Mouse (Mus musculus) liver, postnatal 0 days (tissue): Measurements from ENCODE around the gene Arhgap15. TPM values are rescaled to one million over a fixed set of nuclear protein-coding genes. Genes with fewer than 3 reads are reported as not detected.

Experiments
- ATAC-seq: fragments of 200-750 bp; cut with Nextera tagmentation; 2 replicates; pipeline ENCODE4 v1.8.0; 2017; ENCODE audit warnings: mild to moderate bottlenecking, moderate library complexity
- DNase-seq: peaks from one replicate; pipeline ENCODE4 v3.0.0-alpha.2; 2016
- H3K27ac ChIP-seq: fragments of 300-500 bp; sonication (generic); 2 replicates; pipeline ENCODE4 v1.5.1; 2014; ENCODE audit warnings: antibody characterized with exemption, moderate library complexity, mild to moderate bottlenecking, low read depth
- H3K27me3 ChIP-seq: fragments of 300-500 bp; sonication (generic); 2 replicates; pipeline ENCODE4 v1.6.1; 2014; ENCODE audit warnings: low read length, control low read depth, mixed read lengths; ENCODE audit not compliant: insufficient read depth
- H3K36me3 ChIP-seq: fragments of 300-500 bp; sonication (generic); replicated peaks from 2 replicates; pipeline ENCODE4 v1.6.1; 2014; ENCODE audit warnings: mild to moderate bottlenecking, control low read depth, low read length, moderate library complexity, mixed read lengths; ENCODE audit not compliant: insufficient read depth
- H3K4me1 ChIP-seq: fragments of 300-500 bp; sonication (generic); 2 replicates; pipeline ENCODE4 v1.6.1; 2014; ENCODE audit warnings: antibody characterized with exemption, mild to moderate bottlenecking, control low read depth; ENCODE audit not compliant: insufficient read depth
- H3K4me2 ChIP-seq: fragments of 300-500 bp; sonication (generic); 2 replicates; pipeline ENCODE4 v1.6.1; 2014; ENCODE audit warnings: low read depth, mild to moderate bottlenecking, low read length, moderate library complexity, mixed read lengths
- H3K4me3 ChIP-seq: fragments of 300-500 bp; sonication (generic); 2 replicates; pipeline ENCODE4 v1.5.1; 2014; ENCODE audit warnings: low read depth, low read length
- H3K9ac ChIP-seq: fragments of 300-500 bp; sonication (generic); replicated peaks from 2 replicates; pipeline ENCODE4 v1.6.1; 2014; ENCODE audit warnings: mild to moderate bottlenecking, moderate library complexity
- H3K9me3 ChIP-seq: fragments of 300-500 bp; sonication (generic); 2 replicates; pipeline ENCODE4 v1.6.1; 2016; ENCODE audit warnings: mild to moderate bottlenecking, control low read depth, low read length, mixed read lengths
- CTCF ChIP-seq: sonication (generic); IDR thresholded peaks from 2 replicates; pipeline ENCODE4 v1.5.1; 2016; ENCODE audit warnings: antibody characterized with exemption, low read depth
- EP300 ChIP-seq: IDR thresholded peaks from 2 replicates; pipeline ENCODE4 v1.6.1; 2016; ENCODE audit warnings: antibody characterized with exemption, low read depth, mild to moderate bottlenecking
- WGBS: fragments of 180-500 bp; shearing (Covaris S2); extraction: QIAGEN DNeasy Blood & Tissue Kit; methylation state at CpG from one replicate; pipeline ENCODE4 v1.1.7; 2014; ENCODE audit not compliant: insufficient replicate concordance; 5-methylcytosine and 5-hydroxymethylcytosine counted together
- polyA plus RNA-seq: library from polyadenylated mRNA; unstranded; fragments of >200 nt; fragmentation: Nextera tagmentation; extraction: Ambion mirVana; gene quantifications from 2 replicates; pipeline ENCODE4 v1.2.1, GENCODE M21; 2015

Arhgap15 gene
- polyA plus RNA-seq, 1 experiment from 2014 or later, result 6.3 TPM

DNA sequence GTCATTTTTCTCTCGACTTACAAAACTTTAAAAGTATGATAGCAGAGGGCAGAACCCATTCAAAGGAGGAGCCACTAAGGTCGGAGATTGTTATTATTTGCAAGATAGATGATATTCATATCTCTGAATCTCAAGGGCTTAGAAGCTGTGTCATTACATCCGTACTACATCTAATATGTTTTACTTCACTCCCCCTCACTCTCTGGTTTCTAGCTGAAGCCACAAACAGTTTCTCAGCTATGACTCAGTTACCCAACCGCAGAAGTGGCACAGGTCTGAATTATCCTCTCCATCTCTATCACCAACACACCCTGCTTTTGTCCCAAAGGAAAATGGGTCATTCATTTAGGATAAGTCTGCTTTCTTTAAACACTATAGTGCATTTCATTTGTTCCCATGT is 418.1 kb downstream of the Arhgap15 start:
- Histone ChIP-seq H3K36me3 (no peaks in the 10 kb centered on the region), H3K4me3 (no peak overlapping the region), H3K27ac (no peak overlapping the region), H3K9ac (no peak overlapping the region), H3K27me3 (no peaks in the 10 kb centered on the region), H3K4me1 (no peaks in the 10 kb centered on the region), H3K4me2 (no peak overlapping the region), H3K9me3 (no peaks in the 10 kb centered on the region)
- TF ChIP-seq CTCF (no peak), EP300 (no peak)
- ATAC-seq (no peak), DNase-seq (no peak)
- 80% methylated on average over 4 of the region's 4 CpGs for WGBS

DNA sequence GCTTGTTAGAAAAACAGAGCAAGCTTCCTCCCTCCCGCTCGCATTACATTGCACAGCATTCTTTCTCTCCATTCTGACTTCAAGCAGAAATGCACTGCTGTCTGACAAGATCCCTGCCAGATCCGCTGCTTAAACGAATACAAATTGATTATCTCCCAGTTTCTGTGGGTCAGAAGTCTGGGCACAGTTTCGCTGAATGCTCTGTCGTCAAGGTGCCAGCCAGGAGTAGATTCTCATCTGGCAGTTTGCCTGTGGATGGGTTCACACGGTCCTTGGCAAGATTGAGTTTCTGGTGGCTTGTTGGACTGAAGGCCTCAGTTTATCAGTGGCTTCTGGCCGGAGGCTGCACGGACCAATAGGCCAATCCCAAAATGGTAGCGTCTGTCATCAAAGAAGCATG is 435.9 kb downstream of the Arhgap15 start:
- Histone ChIP-seq H3K36me3 (no peaks in the 10 kb centered on the region), H3K4me1 (no peaks in the 10 kb centered on the region), H3K4me3 (no peak overlapping the region), H3K4me2 (no peak overlapping the region), H3K9ac (no peak overlapping the region), H3K9me3 (no peaks in the 10 kb centered on the region), H3K27me3 (no peaks in the 10 kb centered on the region), H3K27ac (no peak overlapping the region)
- WGBS, result 80% methylated on average over 10 of the region's 10 CpGs
- TF ChIP-seq EP300 (no peak), CTCF (no peak)
- no peak for ATAC-seq
- no peak for DNase-seq

DNA sequence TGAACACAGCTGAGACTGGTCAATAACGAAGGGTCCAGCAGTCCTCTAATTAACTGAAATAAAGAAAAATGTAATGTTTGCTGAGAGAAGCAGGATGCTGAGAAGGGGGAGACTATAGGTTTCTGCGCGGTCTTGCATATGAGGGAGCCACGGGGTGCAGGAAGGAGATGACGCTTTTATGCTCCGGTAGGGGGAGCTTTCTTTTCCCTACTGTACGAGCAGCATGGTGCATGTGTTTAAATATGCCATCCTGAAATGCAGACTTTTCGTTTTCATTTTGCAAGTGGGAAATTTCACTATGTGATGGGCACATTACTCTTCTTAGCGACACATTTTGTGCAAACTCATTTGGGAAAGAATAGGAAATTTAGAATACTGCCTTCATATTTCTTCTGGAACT is 442.1 kb downstream of the Arhgap15 start:
- Histone ChIP-seq H3K9ac (no peak overlapping the region), H3K4me2 (no peak overlapping the region), H3K4me1 (no peaks in the 10 kb centered on the region), H3K4me3 (no peak overlapping the region), H3K9me3 (no peaks in the 10 kb centered on the region), H3K27me3 (no peaks in the 10 kb centered on the region), H3K36me3 (no peaks in the 10 kb centered on the region), H3K27ac (no peak overlapping the region)
- no peak for ATAC-seq
- DNase-seq, result no peak
- TF ChIP-seq CTCF (no peak), EP300 (no peak)
- WGBS, result 80% methylated on average over 9 of the region's 9 CpGs

DNA sequence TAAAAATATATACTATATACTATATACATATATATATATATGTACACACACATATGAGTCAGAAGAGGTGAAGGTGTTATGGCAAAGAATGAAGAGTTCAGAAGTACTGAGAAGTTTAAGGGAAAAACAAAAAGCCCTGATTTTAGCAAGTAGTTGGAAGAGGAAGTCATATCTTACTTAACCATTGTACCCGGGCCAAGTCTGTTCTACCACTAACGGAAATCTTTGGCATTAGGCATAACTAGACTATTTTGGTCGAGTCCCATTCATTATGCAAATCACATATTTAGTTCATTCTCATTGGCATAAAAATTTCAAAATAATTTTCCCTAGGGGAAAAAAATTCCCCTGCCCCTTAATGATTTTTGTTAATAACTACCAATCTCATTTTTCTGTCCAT is 443.4 kb downstream of the Arhgap15 start:
- no peak overlapping the region for H3K27ac ChIP-seq
- DNase-seq (no peak), ATAC-seq (no peak)
- no peaks in the 10 kb centered on the region for H3K27me3 ChIP-seq
- no peaks in the 10 kb centered on the region for H3K4me1 ChIP-seq
- TF ChIP-seq EP300 (no peak), CTCF (no peak)
- 43% methylated on average over 3 of the region's 3 CpGs for WGBS
- H3K9ac ChIP-seq, result no peak overlapping the region
- no peak overlapping the region for H3K4me3 ChIP-seq
- no peaks in the 10 kb centered on the region for H3K36me3 ChIP-seq
- no peak overlapping the region for H3K4me2 ChIP-seq
- no peaks in the 10 kb centered on the region for H3K9me3 ChIP-seq

DNA sequence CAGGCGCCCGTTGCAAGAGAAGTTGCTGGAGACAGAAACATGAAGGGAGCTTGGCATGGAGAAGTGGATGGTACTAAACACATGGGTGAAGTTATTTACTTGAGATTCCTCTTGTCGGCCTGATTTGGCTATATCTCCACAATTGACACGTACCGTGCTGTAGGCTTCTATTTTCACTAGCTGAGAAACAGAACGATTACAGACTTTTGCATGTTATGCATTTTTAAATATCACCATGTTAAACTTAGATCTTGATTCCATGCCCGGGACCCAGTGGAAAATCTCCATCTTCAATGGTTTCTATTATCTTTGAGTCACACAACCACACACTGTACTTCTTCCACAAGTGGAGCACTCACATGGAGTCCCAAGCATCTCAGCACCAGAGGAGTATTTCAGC is 466.9 kb downstream of the Arhgap15 start:
- H3K36me3 ChIP-seq, result no peaks in the 10 kb centered on the region
- no peaks in the 10 kb centered on the region for H3K4me1 ChIP-seq
- ATAC-seq, result no peak
- H3K4me3 ChIP-seq, result no peak overlapping the region
- no peak overlapping the region for H3K27ac ChIP-seq
- no peaks in the 10 kb centered on the region for H3K27me3 ChIP-seq
- WGBS, result 89% methylated on average over 7 of the region's 7 CpGs
- TF ChIP-seq CTCF, result no peak
- no peak for TF ChIP-seq EP300
- H3K4me2 ChIP-seq, result no peak overlapping the region
- no peaks in the 10 kb centered on the region for H3K9me3 ChIP-seq
- H3K9ac ChIP-seq, result no peak overlapping the region
- DNase-seq, result no peak

DNA sequence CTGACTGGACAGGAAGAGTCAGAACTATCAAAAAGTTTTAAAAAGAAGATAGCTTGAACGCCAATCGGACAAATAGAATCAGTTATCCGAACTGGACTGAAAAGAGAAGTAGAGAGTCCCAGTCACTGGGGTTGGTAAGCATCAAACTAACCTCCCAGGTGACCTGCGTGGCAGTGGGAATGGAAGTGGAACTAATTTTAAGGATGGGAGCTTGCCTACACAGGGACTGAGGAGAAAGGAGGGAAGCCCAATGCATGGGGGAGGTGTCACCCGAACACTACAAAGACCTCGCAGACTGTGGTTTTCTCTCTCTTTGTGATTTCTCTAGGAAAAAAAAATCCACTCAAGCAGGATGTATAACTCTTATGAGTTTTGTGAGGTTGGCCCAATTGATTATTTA is 469.2 kb downstream of the Arhgap15 start:
- H3K9me3 ChIP-seq, result no peaks in the 10 kb centered on the region
- H3K36me3 ChIP-seq, result no peaks in the 10 kb centered on the region
- H3K27ac ChIP-seq, result no peak overlapping the region
- WGBS, result 84% methylated on average over 6 of the region's 6 CpGs
- TF ChIP-seq CTCF (no peak), EP300 (no peak)
- no peaks in the 10 kb centered on the region for H3K4me1 ChIP-seq
- no peak for ATAC-seq
- H3K4me2 ChIP-seq, result no peak overlapping the region
- no peak overlapping the region for H3K4me3 ChIP-seq
- no peak for DNase-seq
- no peak overlapping the region for H3K9ac ChIP-seq
- H3K27me3 ChIP-seq, result no peaks in the 10 kb centered on the region

DNA sequence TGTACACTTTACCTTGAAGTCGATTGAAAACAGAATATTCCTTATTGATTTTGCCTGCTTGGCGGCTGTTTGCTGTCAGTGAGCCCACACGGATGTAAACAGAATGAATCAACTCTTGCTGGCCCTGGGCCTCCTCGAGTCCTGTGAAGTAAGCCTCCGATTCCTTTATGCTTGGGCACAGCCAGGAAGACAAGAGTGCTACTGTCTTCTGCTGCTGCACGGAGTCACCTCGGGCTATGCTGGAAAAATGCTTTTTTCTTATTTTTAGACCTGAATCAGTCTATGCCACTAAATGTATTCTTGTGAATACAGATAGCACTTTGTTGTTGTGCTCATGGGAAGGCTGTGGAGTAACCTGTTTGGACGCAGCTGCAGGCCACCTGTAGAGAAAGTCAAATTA is 469.7 kb downstream of the Arhgap15 start:
- Histone ChIP-seq H3K4me3 (no peak overlapping the region), H3K4me1 (no peaks in the 10 kb centered on the region), H3K36me3 (no peaks in the 10 kb centered on the region), H3K9ac (no peak overlapping the region), H3K27me3 (no peaks in the 10 kb centered on the region), H3K4me2 (no peak overlapping the region), H3K27ac (no peak overlapping the region), H3K9me3 (no peaks in the 10 kb centered on the region)
- 57% methylated on average over 8 of the region's 8 CpGs for WGBS
- ATAC-seq (no peak), DNase-seq (no peak)
- TF ChIP-seq CTCF (no peak), EP300 (no peak)
